Mouse (Mus musculus) liver, embryonic 15.5 days (tissue): ENCODE results near the gene Abcg2. TPM values are rescaled to one million over a fixed set of nuclear protein-coding genes. Genes with fewer than 3 reads are reported as not detected.

Source experiments
- ATAC-seq: fragments of 200-750 bp; cut with Nextera tagmentation; 2 replicates; pipeline ENCODE4 v1.8.0; 2017; ENCODE audit warnings: moderate number of reproducible peaks, mild to moderate bottlenecking, moderate library complexity; ENCODE audit not compliant: insufficient read depth
- H3K27ac ChIP-seq: fragments of 300-500 bp; sonication (generic); replicated peaks from 2 replicates; pipeline ENCODE4 v1.5.1; 2015; ENCODE audit warnings: mild to moderate bottlenecking, inconsistent platforms
- H3K27me3 ChIP-seq: fragments of 300-500 bp; sonication (generic); 2 replicates; pipeline ENCODE4 v1.6.1; 2015; ENCODE audit warnings: mild to moderate bottlenecking, inconsistent platforms
- H3K36me3 ChIP-seq: fragments of 300-500 bp; sonication (generic); replicated peaks from 2 replicates; pipeline ENCODE4 v1.6.1; 2015; ENCODE audit warnings: moderate library complexity, mild to moderate bottlenecking, inconsistent platforms
- H3K4me1 ChIP-seq: fragments of 300-500 bp; sonication (generic); replicated peaks from 2 replicates; pipeline ENCODE4 v1.6.1; 2015; ENCODE audit warnings: inconsistent platforms
- H3K4me2 ChIP-seq: fragments of 300-500 bp; sonication (generic); 2 replicates; pipeline ENCODE4 v1.6.1; 2015; ENCODE audit warnings: moderate library complexity, mild to moderate bottlenecking, inconsistent platforms
- H3K4me3 ChIP-seq: fragments of 300-500 bp; sonication (generic); replicated peaks from 2 replicates; pipeline ENCODE4 v1.5.1; 2015; ENCODE audit warnings: mild to moderate bottlenecking, inconsistent platforms
- H3K9ac ChIP-seq: fragments of 300-500 bp; sonication (generic); 2 replicates; pipeline ENCODE4 v1.6.1; 2015; ENCODE audit warnings: moderate library complexity, mild to moderate bottlenecking, inconsistent platforms
- H3K9me3 ChIP-seq: fragments of 300-500 bp; sonication (generic); replicated peaks from 2 replicates; pipeline ENCODE4 v1.6.1; 2016; ENCODE audit warnings: inconsistent platforms
- WGBS: fragments of 180-500 bp; shearing (Covaris S2); methylation state at CpG from one replicate; pipeline ENCODE4 v1.1.7; 2015; ENCODE audit warnings: mixed read lengths; ENCODE audit not compliant: insufficient replicate concordance; 5-methylcytosine and 5-hydroxymethylcytosine counted together
- polyA plus RNA-seq: library from polyadenylated mRNA; unstranded; fragments of >200 nt; fragmentation: Nextera tagmentation; extraction: Ambion mirVana; gene quantifications from 2 replicates; pipeline ENCODE4 v1.2.1, GENCODE M21; 2015

Gene Abcg2
- polyA plus RNA-seq, 1 experiment from 2014 or later: 184 TPM

- no peaks in the 10 kb centered on the region for H3K9me3 ChIP-seq
- no peak overlapping the region for H3K4me2 ChIP-seq
- ATAC-seq: no peak
- WGBS: 90% methylated on average over 3 of the region's 3 CpGs
- H3K9ac ChIP-seq: no peak overlapping the region
- H3K27ac ChIP-seq: no peak overlapping the region
- peaks cover 89% of the 10 kb centered on the region for H3K36me3 ChIP-seq
- no peak overlapping the region for H3K4me3 ChIP-seq
- no peaks in the 10 kb centered on the region for H3K4me1 ChIP-seq
- no peaks in the 10 kb centered on the region for H3K27me3 ChIP-seq
These were observed 94.2 kb downstream of the Abcg2 start for GRCm38 (mm10) chr6:58678530-58678929.

- H3K9ac ChIP-seq: no peak overlapping the region
- ATAC-seq: no peak
- no peak overlapping the region for H3K27ac ChIP-seq
- H3K9me3 ChIP-seq: no peaks in the 10 kb centered on the region
- H3K36me3 ChIP-seq: peaks cover 76% of the 10 kb centered on the region
- 81% methylated on average over 2 of the region's 2 CpGs for WGBS
- H3K27me3 ChIP-seq: no peaks in the 10 kb centered on the region
- no peaks in the 10 kb centered on the region for H3K4me1 ChIP-seq
- H3K4me3 ChIP-seq: no peak overlapping the region
- H3K4me2 ChIP-seq: no peak overlapping the region
These were observed 107.3 kb downstream of the Abcg2 start for GRCm38 (mm10) chr6:58691584-58691983.

- no peaks in the 10 kb centered on the region for H3K4me1 ChIP-seq
- H3K9ac ChIP-seq: no peak overlapping the region
- no peak for ATAC-seq
- peaks cover 73% of the 10 kb centered on the region for H3K36me3 ChIP-seq
- H3K9me3 ChIP-seq: no peaks in the 10 kb centered on the region
- no peaks in the 10 kb centered on the region for H3K27me3 ChIP-seq
- no peak overlapping the region for H3K27ac ChIP-seq
- WGBS: 81% methylated on average over 2 of the region's 2 CpGs
- no peak overlapping the region for H3K4me2 ChIP-seq
- no peak overlapping the region for H3K4me3 ChIP-seq
These were observed 109.9 kb downstream of the Abcg2 start for GRCm38 (mm10) chr6:58694257-58694656.

- Histone ChIP-seq H3K4me3 (no peak overlapping the region), H3K36me3 (peaks cover 68% of the 10 kb centered on the region), H3K27ac (no peak overlapping the region), H3K4me1 (no peaks in the 10 kb centered on the region), H3K27me3 (no peaks in the 10 kb centered on the region), H3K4me2 (no peak overlapping the region), H3K9me3 (no peaks in the 10 kb centered on the region), H3K9ac (no peak overlapping the region)
- 73% methylated on average over 1 of the region's 1 CpGs for WGBS
- ATAC-seq: no peak
These were observed 110.4 kb downstream of the Abcg2 start for GRCm38 (mm10) chr6:58694765-58695164.

- Histone ChIP-seq H3K4me1 (no peaks in the 10 kb centered on the region), H3K27me3 (no peaks in the 10 kb centered on the region), H3K9ac (no peak overlapping the region), H3K27ac (no peak overlapping the region), H3K4me3 (no peak overlapping the region), H3K36me3 (no peaks in the 10 kb centered on the region), H3K4me2 (no peak overlapping the region), H3K9me3 (no peaks in the 10 kb centered on the region)
- ATAC-seq: no peak
- WGBS: 16% methylated on average over 1 of the region's 1 CpGs
These were observed 126.0 kb downstream of the Abcg2 start for GRCm38 (mm10) chr6:58710369-58710768.

GRCm38 (mm10) chr6:58711909-58712308 lies 127.6 kb downstream of the Abcg2 start:
- 45% methylated on average over 2 of the region's 2 CpGs for WGBS
- Histone ChIP-seq H3K27me3 (no peaks in the 10 kb centered on the region), H3K4me3 (no peak overlapping the region), H3K4me1 (no peaks in the 10 kb centered on the region), H3K9ac (no peak overlapping the region), H3K4me2 (no peak overlapping the region), H3K36me3 (no peaks in the 10 kb centered on the region), H3K27ac (no peak overlapping the region), H3K9me3 (no peaks in the 10 kb centered on the region)
- ATAC-seq: no peak

- H3K4me3 ChIP-seq: no peak overlapping the region
- H3K27ac ChIP-seq: no peak overlapping the region
- peaks cover 5% of the 10 kb centered on the region; the same call in 1 of the 2 replicates for H3K4me1 ChIP-seq
- WGBS: 14% methylated on average over 2 of the region's 2 CpGs
- H3K9me3 ChIP-seq: no peaks in the 10 kb centered on the region
- no peak overlapping the region for H3K9ac ChIP-seq
- no peak overlapping the region for H3K4me2 ChIP-seq
- no peak for ATAC-seq
- H3K27me3 ChIP-seq: no peaks in the 10 kb centered on the region
- H3K36me3 ChIP-seq: no peaks in the 10 kb centered on the region
These were observed 149.5 kb downstream of the Abcg2 start for GRCm38 (mm10) chr6:58733851-58734250.

GRCm38 (mm10) chr6:58735090-58735489 lies 150.8 kb downstream of the Abcg2 start:
- Histone ChIP-seq H3K4me2 (no peak overlapping the region), H3K9ac (no peak overlapping the region), H3K27me3 (no peaks in the 10 kb centered on the region), H3K36me3 (no peaks in the 10 kb centered on the region), H3K9me3 (no peaks in the 10 kb centered on the region), H3K4me1 (peaks cover 5% of the 10 kb centered on the region; the same call in 1 of the 2 replicates), H3K27ac (no peak overlapping the region), H3K4me3 (no peak overlapping the region)
- peak; percentile 22; the same call in 1 of the 2 replicates for ATAC-seq
- WGBS: 9% methylated on average over 1 of the region's 1 CpGs

Other genes starting within 250 kb of the Abcg2 start
- gene Vmn1r30, start 141.1 kb upstream of the Abcg2 start, polyA plus RNA-seq: not detected in 2 replicates
- gene Vmn1r31, start 109.2 kb upstream of the Abcg2 start, polyA plus RNA-seq: not detected in 2 replicates
- 2.4 and 2.9 TPM in 2 replicates for gene Herc3, start 246.9 kb downstream of the Abcg2 start, polyA plus RNA-seq